Mouse (Mus musculus): Measurements from ENCODE around the gene Ctnnbl1.

DNA sequence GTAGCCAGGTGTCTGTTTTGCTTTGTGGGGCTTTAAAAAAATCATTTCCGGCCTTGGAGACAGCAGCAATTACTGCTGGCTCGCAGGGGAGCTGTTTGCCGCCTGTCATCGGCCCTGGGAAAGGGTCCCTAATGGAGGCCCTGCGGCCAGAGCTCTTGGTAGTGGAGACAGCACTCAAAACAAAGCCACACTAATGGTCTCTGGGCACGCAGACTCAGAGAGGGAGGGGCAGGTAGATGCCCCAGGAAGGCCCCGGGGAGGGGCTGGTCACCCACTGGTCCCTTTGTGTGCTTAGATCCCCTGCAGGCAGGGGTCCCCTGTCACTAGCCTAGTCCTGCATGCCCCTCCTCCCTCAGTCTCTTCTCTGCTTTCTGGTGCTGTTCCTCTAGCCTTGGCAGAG is 186.2 kb downstream of the Ctnnbl1 start:
- TF ChIP-seq CTCF (IDR thresholded peaks at IDR 0.05; ENCODE audit: borderline replicate concordance, extremely low read depth, insufficient read depth, insufficient read length): no peak
- no peak for TF ChIP-seq POLR2A (IDR thresholded peaks at IDR 0.05; ENCODE audit: borderline replicate concordance, extremely low read depth, insufficient read depth, insufficient read length, poor library complexity, severe bottlenecking)
